Mouse (Mus musculus): Measurements from ENCODE around the gene Pea15a. TPM values are rescaled to one million over a fixed set of nuclear protein-coding genes. Genes with fewer than 3 reads are reported as not detected.

Gene Pea15a
- polyA plus RNA-seq, 1 experiment from 2014 or later, result 118 TPM

- Histone ChIP-seq H3K27me3 (no peaks in the 10 kb centered on the region), H3K27ac (no peak overlapping the region), H3K4me3 (no peak overlapping the region), H3K9me3 (no peaks in the 10 kb centered on the region), H3K9ac (no peak overlapping the region), H3K4me2 (replicated peaks) (no peak overlapping the region), H3K4me1 (no peaks in the 10 kb centered on the region), H3K36me3 (peaks cover 90% of the 10 kb centered on the region)
- no peak for ATAC-seq (ENCODE audit: insufficient number of reproducible peaks, insufficient read depth, low FRiP score, low TSS enrichment)
- 88% methylated on average over 2 of the region's 2 CpGs for WGBS
Observed at GRCm38 (mm10) chr1:172191578-172191977, 15.0 kb downstream of the Pea15a start.

- 72% methylated on average over 4 of the region's 4 CpGs for WGBS
- H3K4me1 ChIP-seq, result no peaks in the 10 kb centered on the region
- H3K4me3 ChIP-seq, result no peak overlapping the region
- no peak overlapping the region for H3K4me2 ChIP-seq (replicated peaks)
- no peaks in the 10 kb centered on the region for H3K27me3 ChIP-seq
- ATAC-seq (ENCODE audit: insufficient number of reproducible peaks, insufficient read depth, low FRiP score, low TSS enrichment), result no peak
- H3K36me3 ChIP-seq, result peaks cover 82% of the 10 kb centered on the region
- H3K9me3 ChIP-seq, result no peaks in the 10 kb centered on the region
- H3K9ac ChIP-seq, result no peak overlapping the region
- no peak overlapping the region for H3K27ac ChIP-seq
Observed at GRCm38 (mm10) chr1:172188891-172189290, 17.7 kb downstream of the Pea15a start.

- Histone ChIP-seq H3K27ac (no peak overlapping the region), H3K4me1 (no peaks in the 10 kb centered on the region), H3K36me3 (peaks cover 76% of the 10 kb centered on the region), H3K4me2 (replicated peaks) (no peak overlapping the region), H3K9me3 (no peaks in the 10 kb centered on the region), H3K4me3 (no peak overlapping the region), H3K9ac (no peak overlapping the region), H3K27me3 (no peaks in the 10 kb centered on the region)
- WGBS, result 95% methylated on average over 10 of the region's 10 CpGs
- ATAC-seq (ENCODE audit: insufficient number of reproducible peaks, insufficient read depth, low FRiP score, low TSS enrichment), result no peak
Observed at GRCm38 (mm10) chr1:172186401-172187289, 20.0 kb downstream of the Pea15a start.

- Histone ChIP-seq H3K36me3 (peaks cover 70% of the 10 kb centered on the region), H3K4me3 (no peak overlapping the region)
Observed at GRCm38 (mm10) chr1:172183915-172184314, 22.7 kb downstream of the Pea15a start.

GRCm38 (mm10) chr1:172183056-172183455 lies 23.5 kb downstream of the Pea15a start:
- no peak for ATAC-seq (ENCODE audit: insufficient number of reproducible peaks, insufficient read depth, low FRiP score, low TSS enrichment)
- H3K27me3 ChIP-seq, result no peaks in the 10 kb centered on the region
- H3K9me3 ChIP-seq, result no peaks in the 10 kb centered on the region
- no peak overlapping the region for H3K27ac ChIP-seq
- no peak overlapping the region for H3K4me2 ChIP-seq (replicated peaks)
- WGBS, result 91% methylated on average over 6 of the region's 6 CpGs
- no peaks in the 10 kb centered on the region for H3K4me1 ChIP-seq
- H3K9ac ChIP-seq, result no peak overlapping the region
- H3K36me3 ChIP-seq, result peaks cover 70% of the 10 kb centered on the region
- H3K4me3 ChIP-seq, result no peak overlapping the region

More at GRCm38 (mm10) chr1:172183915-172184314, 22.7 kb downstream of the Pea15a start:
- no peak overlapping the region for H3K9ac ChIP-seq
- no peak overlapping the region for H3K4me2 ChIP-seq (replicated peaks)
- H3K27me3 ChIP-seq, result no peaks in the 10 kb centered on the region
- no peak overlapping the region for H3K27ac ChIP-seq
- no peaks in the 10 kb centered on the region for H3K4me1 ChIP-seq
- H3K9me3 ChIP-seq, result no peaks in the 10 kb centered on the region
- ATAC-seq (ENCODE audit: insufficient number of reproducible peaks, insufficient read depth, low FRiP score, low TSS enrichment), result no peak

GRCm38 (mm10) chr1:172181777-172182176 lies 24.8 kb downstream of the Pea15a start:
- WGBS, result 91% methylated on average over 3 of the region's 3 CpGs

GRCm38 (mm10) chr1:172180881-172181280 lies 25.7 kb downstream of the Pea15a start:
- Histone ChIP-seq H3K27ac (no peak overlapping the region), H3K4me1 (no peaks in the 10 kb centered on the region), H3K36me3 (peaks cover 56% of the 10 kb centered on the region), H3K27me3 (no peaks in the 10 kb centered on the region), H3K4me3 (no peak overlapping the region), H3K9me3 (no peaks in the 10 kb centered on the region), H3K4me2 (replicated peaks) (no peak overlapping the region), H3K9ac (no peak overlapping the region)
- WGBS, result 65% methylated on average over 4 of the region's 4 CpGs
- no peak for ATAC-seq (ENCODE audit: insufficient number of reproducible peaks, insufficient read depth, low FRiP score, low TSS enrichment)

More at GRCm38 (mm10) chr1:172181777-172182176, 24.8 kb downstream of the Pea15a start:
- no peak overlapping the region for H3K9ac ChIP-seq
- H3K4me2 ChIP-seq (replicated peaks), result no peak overlapping the region
- no peak overlapping the region for H3K27ac ChIP-seq
- no peaks in the 10 kb centered on the region for H3K9me3 ChIP-seq
- H3K4me3 ChIP-seq, result no peak overlapping the region
- no peaks in the 10 kb centered on the region for H3K27me3 ChIP-seq
- ATAC-seq (ENCODE audit: insufficient number of reproducible peaks, insufficient read depth, low FRiP score, low TSS enrichment), result no peak
- peaks cover 65% of the 10 kb centered on the region for H3K36me3 ChIP-seq
- H3K4me1 ChIP-seq, result no peaks in the 10 kb centered on the region

- Histone ChIP-seq H3K4me3 (no peak overlapping the region), H3K36me3 (peaks cover 61% of the 10 kb centered on the region), H3K9ac (no peak overlapping the region), H3K27me3 (no peaks in the 10 kb centered on the region), H3K4me1 (no peaks in the 10 kb centered on the region), H3K27ac (no peak overlapping the region), H3K4me2 (replicated peaks) (no peak overlapping the region), H3K9me3 (no peaks in the 10 kb centered on the region)
- WGBS, result 80% methylated on average over 7 of the region's 7 CpGs
- ATAC-seq (ENCODE audit: insufficient number of reproducible peaks, insufficient read depth, low FRiP score, low TSS enrichment), result no peak
Observed at GRCm38 (mm10) chr1:172179102-172179501, 27.5 kb downstream of the Pea15a start.

GRCm38 (mm10) chr1:172177791-172178190 lies 28.8 kb downstream of the Pea15a start:
- H3K27me3 ChIP-seq, result no peaks in the 10 kb centered on the region
- peaks cover 70% of the 10 kb centered on the region for H3K36me3 ChIP-seq
- H3K4me3 ChIP-seq, result no peak overlapping the region
- no peaks in the 10 kb centered on the region for H3K4me1 ChIP-seq
- no peak for ATAC-seq (ENCODE audit: insufficient number of reproducible peaks, insufficient read depth, low FRiP score, low TSS enrichment)
- H3K9ac ChIP-seq, result no peak overlapping the region
- H3K9me3 ChIP-seq, result no peaks in the 10 kb centered on the region
- no peak overlapping the region for H3K27ac ChIP-seq
- 91% methylated on average over 7 of the region's 7 CpGs for whole genome bisulfite sequencing
- no peak overlapping the region for H3K4me2 ChIP-seq (replicated peaks)

- Histone ChIP-seq H3K4me2 (replicated peaks) (no peak overlapping the region), H3K4me3 (no peak overlapping the region), H3K9me3 (no peaks in the 10 kb centered on the region), H3K27ac (no peak overlapping the region), H3K9ac (no peak overlapping the region), H3K36me3 (peaks cover 70% of the 10 kb centered on the region), H3K27me3 (no peaks in the 10 kb centered on the region), H3K4me1 (no peaks in the 10 kb centered on the region)
- 85% methylated on average over 5 of the region's 5 CpGs for WGBS
- ATAC-seq (ENCODE audit: insufficient number of reproducible peaks, insufficient read depth, low FRiP score, low TSS enrichment), result no peak
Observed at GRCm38 (mm10) chr1:172173181-172173580, 33.4 kb downstream of the Pea15a start.

- Histone ChIP-seq H3K4me3 (no peak overlapping the region), H3K27ac (no peak overlapping the region), H3K36me3 (peaks cover 70% of the 10 kb centered on the region), H3K9ac (no peak overlapping the region), H3K9me3 (no peaks in the 10 kb centered on the region), H3K27me3 (no peaks in the 10 kb centered on the region), H3K4me2 (replicated peaks) (no peak overlapping the region), H3K4me1 (no peaks in the 10 kb centered on the region)
- ATAC-seq (ENCODE audit: insufficient number of reproducible peaks, insufficient read depth, low FRiP score, low TSS enrichment), result no peak
- 94% methylated on average over 21 of the region's 21 CpGs for WGBS
Observed at GRCm38 (mm10) chr1:172172381-172172780, 34.2 kb downstream of the Pea15a start.

GRCm38 (mm10) chr1:172169809-172170208 lies 36.8 kb downstream of the Pea15a start:
- H3K27me3 ChIP-seq, result no peaks in the 10 kb centered on the region
- H3K27ac ChIP-seq, result no peak overlapping the region
- no peak overlapping the region for H3K9ac ChIP-seq
- peaks cover 81% of the 10 kb centered on the region for H3K36me3 ChIP-seq
- H3K4me1 ChIP-seq, result no peaks in the 10 kb centered on the region
- no peak for ATAC-seq (ENCODE audit: insufficient number of reproducible peaks, insufficient read depth, low FRiP score, low TSS enrichment)
- no peak overlapping the region for H3K4me3 ChIP-seq
- no peaks in the 10 kb centered on the region for H3K9me3 ChIP-seq
- no peak overlapping the region for H3K4me2 ChIP-seq (replicated peaks)
- 92% methylated on average over 5 of the region's 5 CpGs for WGBS

Data from embryonic facial prominence, embryonic 12.5 days (tissue).